Mouse (Mus musculus) neural tube, embryonic 12.5 days (tissue): ENCODE measurements at regions not wholly inside any gene's neighbourhood (a gene's known extent, or its start where the extent isn't known, plus 50 kb on each side); places are given as distances from the start of the nearest gene placed in this dataset.

Experiments used
- ATAC-seq: fragments of 200-750 bp; cut with Nextera tagmentation; 2 replicates; pipeline ENCODE4 v1.8.0; 2017; ENCODE audit warnings: low read depth, mild to moderate bottlenecking, moderate TSS enrichment, moderate library complexity; ENCODE audit not compliant: low FRiP score
- H3K27ac ChIP-seq: fragments of 300-500 bp; sonication (generic); 2 replicates; pipeline ENCODE4 v1.5.1; 2016
- H3K27me3 ChIP-seq: fragments of 300-500 bp; sonication (generic); replicated peaks from 2 replicates; pipeline ENCODE4 v1.6.1; 2016; ENCODE audit warnings: mild to moderate bottlenecking
- H3K36me3 ChIP-seq: fragments of 300-500 bp; sonication (generic); 2 replicates; pipeline ENCODE4 v1.6.1; 2016; ENCODE audit warnings: mild to moderate bottlenecking
- H3K4me1 ChIP-seq: fragments of 300-500 bp; sonication (generic); 2 replicates; pipeline ENCODE4 v1.6.1; 2016
- H3K4me2 ChIP-seq: fragments of 300-500 bp; sonication (generic); replicated peaks from 2 replicates; pipeline ENCODE4 v1.6.1; 2016; ENCODE audit warnings: mild to moderate bottlenecking
- H3K4me3 ChIP-seq: fragments of 300-500 bp; sonication (generic); 2 replicates; pipeline ENCODE4 v1.5.1; 2016
- H3K9ac ChIP-seq: fragments of 300-500 bp; sonication (generic); 2 replicates; pipeline ENCODE4 v1.6.1; 2016; ENCODE audit warnings: mild to moderate bottlenecking
- H3K9me3 ChIP-seq: fragments of 300-500 bp; sonication (generic); 2 replicates; pipeline ENCODE4 v1.6.1; 2016; ENCODE audit warnings: mild to moderate bottlenecking
- WGBS: fragments of 180-500 bp; shearing (Covaris S2); methylation state at CpG from one replicate; pipeline ENCODE4 v1.1.7; 2016; 5-methylcytosine and 5-hydroxymethylcytosine counted together

GRCm38 (mm10) chr15:56248731-56249130 is 1228.7 kb downstream of the Slc22a22 start:
- 76% methylated on average over 1 of the region's 1 CpGs for WGBS
- Histone ChIP-seq H3K36me3 (no peaks in the 10 kb centered on the region), H3K27ac (no peak overlapping the region), H3K27me3 (no peaks in the 10 kb centered on the region), H3K4me3 (no peak overlapping the region), H3K9ac (no peak overlapping the region), H3K4me1 (no peaks in the 10 kb centered on the region), H3K4me2 (no peak overlapping the region), H3K9me3 (no peaks in the 10 kb centered on the region)
- ATAC-seq = no peak

GRCm38 (mm10) chr15:56244004-56244735 is 1233.3 kb downstream of the Slc22a22 start:
- Histone ChIP-seq H3K9me3 (no peaks in the 10 kb centered on the region), H3K4me3 (no peak overlapping the region), H3K4me2 (no peak overlapping the region), H3K9ac (no peak overlapping the region), H3K36me3 (no peaks in the 10 kb centered on the region), H3K4me1 (no peaks in the 10 kb centered on the region), H3K27me3 (no peaks in the 10 kb centered on the region), H3K27ac (no peak overlapping the region)
- ATAC-seq = no peak
- WGBS = 80% methylated on average over 9 of the region's 9 CpGs

GRCm38 (mm10) chr15:56202552-56202951 is 1274.9 kb downstream of the Slc22a22 start:
- Histone ChIP-seq H3K27ac (no peak overlapping the region), H3K36me3 (no peaks in the 10 kb centered on the region), H3K9ac (no peak overlapping the region), H3K4me1 (no peaks in the 10 kb centered on the region), H3K4me2 (no peak overlapping the region), H3K4me3 (no peak overlapping the region), H3K9me3 (no peaks in the 10 kb centered on the region), H3K27me3 (no peaks in the 10 kb centered on the region)
- ATAC-seq = no peak
- WGBS = 89% methylated on average over 5 of the region's 5 CpGs

GRCm38 (mm10) chr15:56199336-56199735 is 1278.1 kb downstream of the Slc22a22 start:
- Histone ChIP-seq H3K36me3 (no peaks in the 10 kb centered on the region), H3K4me3 (no peak overlapping the region), H3K4me1 (no peaks in the 10 kb centered on the region), H3K27me3 (no peaks in the 10 kb centered on the region), H3K9me3 (no peaks in the 10 kb centered on the region), H3K27ac (no peak overlapping the region), H3K9ac (no peak overlapping the region), H3K4me2 (no peak overlapping the region)
- WGBS = 59% methylated on average over 2 of the region's 2 CpGs
- no peak for ATAC-seq

- WGBS = 75% methylated on average over 1 of the region's 1 CpGs
- no peak overlapping the region for H3K4me3 ChIP-seq
- ATAC-seq = no peak
Observed at GRCm38 (mm10) chr15:56197425-56198201, 1279.8 kb downstream of the Slc22a22 start.

GRCm38 (mm10) chr15:56166236-56166635 is 1311.2 kb downstream of the Slc22a22 start:
- 29% methylated on average over 6 of the region's 6 CpGs for whole genome bisulfite sequencing
- Histone ChIP-seq H3K4me1 (no peaks in the 10 kb centered on the region), H3K36me3 (no peaks in the 10 kb centered on the region), H3K9me3 (no peaks in the 10 kb centered on the region), H3K9ac (no peak overlapping the region), H3K27ac (no peak overlapping the region), H3K4me3 (no peak overlapping the region), H3K4me2 (no peak overlapping the region), H3K27me3 (no peaks in the 10 kb centered on the region)
- no peak; the same call in 1 of the 2 replicates for ATAC-seq

More at GRCm38 (mm10) chr15:56197425-56198201, 1279.8 kb downstream of the Slc22a22 start:
- Histone ChIP-seq H3K9me3 (no peaks in the 10 kb centered on the region), H3K27ac (no peak overlapping the region), H3K36me3 (no peaks in the 10 kb centered on the region), H3K4me1 (no peaks in the 10 kb centered on the region), H3K27me3 (no peaks in the 10 kb centered on the region), H3K9ac (no peak overlapping the region), H3K4me2 (no peak overlapping the region)

GRCm38 (mm10) chr15:56158726-56159125 is 1318.7 kb downstream of the Slc22a22 start:
- H3K9ac ChIP-seq = no peak overlapping the region
- H3K4me2 ChIP-seq = no peak overlapping the region
- ATAC-seq = no peak
- no peak overlapping the region for H3K27ac ChIP-seq
- H3K4me1 ChIP-seq = no peaks in the 10 kb centered on the region
- H3K4me3 ChIP-seq = no peak overlapping the region
- 64% methylated on average over 2 of the region's 2 CpGs for WGBS
- H3K36me3 ChIP-seq = no peaks in the 10 kb centered on the region
- H3K9me3 ChIP-seq = no peaks in the 10 kb centered on the region
- no peaks in the 10 kb centered on the region for H3K27me3 ChIP-seq

GRCm38 (mm10) chr15:56139451-56139850 is 1338.0 kb downstream of the Slc22a22 start:
- H3K4me3 ChIP-seq = no peak overlapping the region
- no peaks in the 10 kb centered on the region for H3K36me3 ChIP-seq
- H3K27me3 ChIP-seq = no peaks in the 10 kb centered on the region
- H3K9me3 ChIP-seq = no peaks in the 10 kb centered on the region
- H3K27ac ChIP-seq = no peak overlapping the region
- WGBS = 86% methylated on average over 3 of the region's 3 CpGs
- no peaks in the 10 kb centered on the region for H3K4me1 ChIP-seq
- no peak overlapping the region for H3K4me2 ChIP-seq
- H3K9ac ChIP-seq = no peak overlapping the region
- no peak for ATAC-seq

GRCm38 (mm10) chr15:56136420-56136970 is 1340.9 kb downstream of the Slc22a22 start:
- WGBS = 73% methylated on average over 7 of the region's 7 CpGs
- H3K27me3 ChIP-seq = no peaks in the 10 kb centered on the region
- H3K4me2 ChIP-seq = no peak overlapping the region
- no peak overlapping the region for H3K27ac ChIP-seq
- no peak overlapping the region for H3K4me3 ChIP-seq
- H3K9me3 ChIP-seq = no peaks in the 10 kb centered on the region
- no peak for ATAC-seq
- H3K4me1 ChIP-seq = no peaks in the 10 kb centered on the region
- H3K36me3 ChIP-seq = no peaks in the 10 kb centered on the region
- H3K9ac ChIP-seq = no peak overlapping the region

- no peaks in the 10 kb centered on the region for H3K27me3 ChIP-seq
- no peaks in the 10 kb centered on the region for H3K36me3 ChIP-seq
- H3K9ac ChIP-seq = no peak overlapping the region
- H3K4me1 ChIP-seq = no peaks in the 10 kb centered on the region
- H3K27ac ChIP-seq = no peak overlapping the region
- H3K9me3 ChIP-seq = no peaks in the 10 kb centered on the region
- no peak overlapping the region for H3K4me3 ChIP-seq
- 88% methylated on average over 1 of the region's 1 CpGs for WGBS
- no peak overlapping the region for H3K4me2 ChIP-seq
- ATAC-seq = no peak
Observed at GRCm38 (mm10) chr15:56128029-56128428, 1349.4 kb downstream of the Slc22a22 start.

GRCm38 (mm10) chr15:56119287-56120065 is 1357.9 kb downstream of the Slc22a22 start:
- H3K36me3 ChIP-seq = no peaks in the 10 kb centered on the region
- H3K27me3 ChIP-seq = no peaks in the 10 kb centered on the region
- H3K4me3 ChIP-seq = no peak overlapping the region
- no peak overlapping the region for H3K27ac ChIP-seq
- no peak for ATAC-seq
- no peaks in the 10 kb centered on the region for H3K9me3 ChIP-seq
- no peak overlapping the region for H3K4me2 ChIP-seq
- H3K9ac ChIP-seq = no peak overlapping the region
- no peaks in the 10 kb centered on the region for H3K4me1 ChIP-seq

- Histone ChIP-seq H3K4me2 (no peak overlapping the region), H3K4me3 (no peak overlapping the region), H3K27me3 (no peaks in the 10 kb centered on the region), H3K4me1 (no peaks in the 10 kb centered on the region), H3K36me3 (no peaks in the 10 kb centered on the region), H3K9ac (no peak overlapping the region), H3K9me3 (no peaks in the 10 kb centered on the region), H3K27ac (no peak overlapping the region)
- WGBS = 67% methylated on average over 2 of the region's 2 CpGs
- no peak for ATAC-seq
Observed at GRCm38 (mm10) chr15:56108313-56108712, 1369.1 kb downstream of the Slc22a22 start.
